Mouse (Mus musculus): ENCODE measurements around the gene Ddx39.
A peak's percentile ranks its signal among the peaks of the same experiment; 100 is the strongest.

Ddx39 gene

GRCm38 (mm10) chr8:83698661-83699453, 16.1 kb upstream of the Ddx39 start, which contains the start of gene Pkn1:
Pkn1 (minus strand) TSS chr8:83699179.
- DNase-seq (ENCODE audit: low read depth): peak; percentile 60

GRCm38 (mm10) chr8:83699566-83699965, 15.4 kb upstream of the Ddx39 start:
- DNase-seq (ENCODE audit: low read depth): peak; percentile 72

- DNase-seq (ENCODE audit: low read depth): no peak
Measured at GRCm38 (mm10) chr8:83700423-83701085, 14.4 kb upstream of the Ddx39 start.

GRCm38 (mm10) chr8:83703426-83703825, 11.6 kb upstream of the Ddx39 start:
- no peak for DNase-seq (ENCODE audit: low read depth)

GRCm38 (mm10) chr8:83706411-83706810, 8.6 kb upstream of the Ddx39 start:
- no peak for DNase-seq (ENCODE audit: low read depth)

GRCm38 (mm10) chr8:83707554-83707953, 7.4 kb upstream of the Ddx39 start:
- DNase-seq (ENCODE audit: low read depth): no peak

GRCm38 (mm10) chr8:83714676-83715030, 324 bp upstream of the Ddx39 start:
- no peak for DNase-seq (ENCODE audit: low read depth)

GRCm38 (mm10) chr8:83715771-83716170, 794 bp downstream of the Ddx39 start:
- no peak for DNase-seq (ENCODE audit: low read depth)

GRCm38 (mm10) chr8:83716563-83716962, 1.6 kb downstream of the Ddx39 start:
- peak; percentile 18 for DNase-seq (ENCODE audit: low read depth)

- DNase-seq (ENCODE audit: low read depth): peak; percentile 9
Measured at GRCm38 (mm10) chr8:83719048-83719447, 4.1 kb downstream of the Ddx39 start.

- peak; percentile 13 for DNase-seq (ENCODE audit: low read depth)
Measured at GRCm38 (mm10) chr8:83719693-83720092, 4.7 kb downstream of the Ddx39 start.

- peak; percentile 32 for DNase-seq (ENCODE audit: low read depth)
Measured at GRCm38 (mm10) chr8:83721405-83722025, 6.5 kb downstream of the Ddx39 start.

- DNase-seq (ENCODE audit: low read depth): peak; percentile 15
Measured at GRCm38 (mm10) chr8:83722631-83723030, 7.7 kb downstream of the Ddx39 start.

GRCm38 (mm10) chr8:83723447-83724083, 8.6 kb downstream of the Ddx39 start:
- DNase-seq (ENCODE audit: low read depth): peak; percentile 25

GRCm38 (mm10) chr8:83724697-83725482, 9.9 kb downstream of the Ddx39 start:
- peak; percentile 86 for DNase-seq (ENCODE audit: low read depth)

GRCm38 (mm10) chr8:83725521-83726102, 10.6 kb downstream of the Ddx39 start:
- peak; percentile 16 for DNase-seq (ENCODE audit: low read depth)

GRCm38 (mm10) chr8:83729009-83729807, 14.2 kb downstream of the Ddx39 start:
- peak; percentile 58 for DNase-seq (ENCODE audit: low read depth)

- no peak for DNase-seq (ENCODE audit: low read depth)
Measured at GRCm38 (mm10) chr8:83731906-83732305, 16.9 kb downstream of the Ddx39 start.

GRCm38 (mm10) chr8:83732919-83733318, 17.9 kb downstream of the Ddx39 start:
- DNase-seq (ENCODE audit: low read depth): no peak

GRCm38 (mm10) chr8:83736681-83737080, 21.7 kb downstream of the Ddx39 start:
- peak; percentile 85 for DNase-seq (ENCODE audit: low read depth)

Data from naive thymus-derived CD4-positive, alpha-beta T cell, adult 2 months (primary cell).